Mouse (Mus musculus) liver, adult 2 months (tissue): ENCODE measurements around the gene Ppp1r13b. TPM values are rescaled to one million over a fixed set of nuclear protein-coding genes. Genes with fewer than 3 reads are reported as not detected.
"Not testable (repeated sequence)": the region's sequence is repeated elsewhere in the genome, so short reads cannot be mapped to it uniquely, and the experiment has no call there.

Source experiments
- DNase-seq: peaks from one replicate; pipeline ENCODE4 v3.0.0-alpha.2; 2011; ENCODE audit warnings: low read depth, low spot score; ENCODE audit errors: extremely low read depth
- H3K27ac ChIP-seq: fragments of 200-500 bp; replicated peaks from 2 replicates; pipeline ENCODE4 v1.5.1; 2012; ENCODE audit warnings: low read depth, mild to moderate bottlenecking, control low read depth, inconsistent platforms, low read length; ENCODE audit not compliant: insufficient read depth
- H3K27me3 ChIP-seq: fragments of 200-500 bp; 2 replicates; pipeline ENCODE4 v1.6.1; 2012; ENCODE audit warnings: mild to moderate bottlenecking, moderate library complexity, low read length, inconsistent platforms; ENCODE audit not compliant: control insufficient read depth, insufficient read depth
- H3K36me3 ChIP-seq: fragments of 200-500 bp; 2 replicates; pipeline ENCODE4 v1.6.1; 2012; ENCODE audit warnings: low read length, inconsistent platforms; ENCODE audit not compliant: control insufficient read depth, insufficient read depth
- H3K4me1 ChIP-seq: fragments of 200-500 bp; 2 replicates; pipeline ENCODE4 v1.6.1; 2011; ENCODE audit warnings: low read length; ENCODE audit not compliant: control insufficient read depth, insufficient read depth
- H3K4me3 ChIP-seq: fragments of 200-500 bp; 2 replicates; pipeline ENCODE4 v1.5.1; 2011; ENCODE audit warnings: low read depth, mild to moderate bottlenecking, control low read depth, low read length, moderate library complexity; ENCODE audit not compliant: insufficient read depth
- H3K79me2 ChIP-seq: fragments of 200-500 bp; 2 replicates; pipeline ENCODE4 v1.6.1; 2012; ENCODE audit warnings: inconsistent platforms, mild to moderate bottlenecking, low read length, moderate library complexity; ENCODE audit not compliant: control insufficient read depth, insufficient read depth
- H3K9ac ChIP-seq: fragments of 200-500 bp; 2 replicates; pipeline ENCODE4 v1.6.1; 2012; ENCODE audit warnings: low read depth, mild to moderate bottlenecking, control low read depth, inconsistent platforms, low read length
- CTCF ChIP-seq: fragments of 200-500 bp; IDR thresholded peaks from 2 replicates; pipeline ENCODE4 v1.5.1; 2011; ENCODE audit warnings: low read depth, low read length, control low read depth
- POLR2A ChIP-seq: fragments of 200-500 bp; IDR thresholded peaks from 2 replicates; pipeline ENCODE4 v1.6.1; 2011; ENCODE audit warnings: low read length, control low read depth; ENCODE audit not compliant: insufficient read depth; ENCODE audit errors: extremely low read depth
- WGBS: fragments of 180-500 bp; shearing (Covaris S2); methylation state at CpG from one replicate; pipeline ENCODE4 v1.1.7; 2018; 5-methylcytosine and 5-hydroxymethylcytosine counted together
- polyA plus RNA-seq: library from polyadenylated mRNA; depleted of rRNA; stranded (reverse); fragments of >200 nt; gene quantifications from 2 replicates; pipeline ENCODE4 v1.2.3, GENCODE M21; 2012; rRNA removed
- total RNA-seq: library from RNA; depleted of rRNA; stranded (reverse); fragments of >200 nt; gene quantifications from 2 replicates; pipeline ENCODE4 v1.2.3, GENCODE M21; 2014; rRNA removed

Ppp1r13b gene
- total RNA-seq (2.9 and 4.2 TPM in 2 replicates), polyA plus RNA-seq (4.5 and 5.4 TPM in 2 replicates)

GRCm38 (mm10) chr12:111907970-111908681 lies at the start of gene Ppp1r13b:
Gene Ppp1r13b (minus strand): TSS chr12:111908110.
- peaks cover 9% of the 10 kb centered on the region; the same call in 1 of the 2 replicates for H3K79me2 ChIP-seq
- no peaks in the 10 kb centered on the region for H3K36me3 ChIP-seq
- H3K27ac ChIP-seq: peak within 1 kb of the TSS; percentile 80
- TF ChIP-seq POLR2A (peak; percentile 72), CTCF (no peak)
- H3K4me3 ChIP-seq: peak within 1 kb of the TSS; percentile 85
- H3K27me3 ChIP-seq: no peaks in the 10 kb centered on the region
- H3K9ac ChIP-seq: peak within 1 kb of the TSS; percentile 91
- H3K4me1 ChIP-seq: peaks cover 14% of the 10 kb centered on the region
- peak; percentile 69 for DNase-seq
- 2% methylated on average over 80 of the region's 80 CpGs for WGBS

DNA sequence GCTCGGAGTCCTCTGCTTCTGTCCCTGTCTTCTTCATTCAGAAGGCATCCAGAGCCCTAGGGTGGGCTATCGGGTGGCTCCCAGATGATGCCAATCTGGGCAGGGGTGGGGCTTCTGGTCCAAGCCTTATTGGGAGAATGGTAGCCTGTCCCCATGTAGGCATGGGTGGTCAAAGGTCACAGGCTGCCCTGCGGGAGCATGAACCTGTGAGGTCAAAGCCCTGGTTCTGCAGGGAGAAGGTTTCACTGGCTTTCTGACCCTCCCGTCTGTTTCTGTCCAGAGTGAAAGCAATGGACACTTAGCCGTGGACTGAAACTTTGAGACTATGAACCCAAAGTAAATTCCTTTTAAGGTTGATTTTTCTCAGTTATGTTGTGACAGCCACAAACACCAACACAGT lies 48.3 kb upstream of the Ppp1r13b start:
- Histone ChIP-seq H3K27ac (peak overlapping the region; percentile 59), H3K36me3 (peaks cover 4% of the 10 kb centered on the region; the same call in 1 of the 2 replicates), H3K79me2 (no peaks in the 10 kb centered on the region), H3K27me3 (no peaks in the 10 kb centered on the region), H3K4me3 (no peak overlapping the region), H3K4me1 (peaks cover 13% of the 10 kb centered on the region), H3K9ac (no peak overlapping the region)
- WGBS: 29% methylated on average over 5 of the region's 5 CpGs
- DNase-seq: peak; percentile 86
- TF ChIP-seq POLR2A: no peak
- TF ChIP-seq CTCF: no peak

DNA sequence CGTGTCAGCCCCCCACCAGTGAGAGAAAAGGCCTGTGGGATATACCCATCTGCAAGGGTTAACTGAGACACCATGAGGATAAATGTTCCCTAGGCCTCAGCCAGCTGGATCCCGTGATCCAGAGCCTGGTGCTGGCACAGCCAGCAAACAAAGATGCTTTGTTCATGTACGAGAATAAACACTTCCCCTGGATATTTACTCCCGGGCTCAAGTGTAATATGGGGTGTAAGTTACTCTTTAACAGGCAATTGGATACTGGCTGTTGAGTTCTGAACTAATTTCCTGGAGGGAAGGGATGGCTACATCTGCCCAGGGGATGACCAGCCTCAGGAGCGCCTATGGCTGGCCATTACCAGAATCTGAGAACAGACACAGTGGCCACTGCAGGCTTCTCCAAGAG lies 43.8 kb upstream of the Ppp1r13b start:
- TF ChIP-seq CTCF (no peak), POLR2A (no peak)
- 33% methylated on average over 5 of the region's 5 CpGs for WGBS
- peak; percentile 77 for DNase-seq

DNA sequence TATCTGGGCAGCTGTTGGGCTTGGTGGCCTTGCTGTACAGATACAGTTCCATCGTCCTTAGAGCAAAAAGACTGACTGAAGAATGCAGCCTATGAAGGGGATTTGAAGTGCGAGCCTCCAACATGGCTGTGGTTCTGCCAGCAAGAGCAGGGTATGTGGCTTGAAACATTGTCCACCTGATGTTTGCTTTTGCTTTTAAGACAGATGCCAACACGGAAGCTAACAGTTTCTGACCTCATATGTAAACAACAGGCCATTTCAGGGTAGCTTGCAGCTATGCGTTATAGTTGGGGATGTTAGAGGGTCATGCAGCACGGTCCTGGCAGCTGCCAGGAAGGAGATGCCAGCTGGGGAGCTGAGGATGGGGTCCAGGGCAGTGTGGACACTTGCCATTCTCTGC lies 42.6 kb upstream of the Ppp1r13b start:
- no peak for TF ChIP-seq POLR2A
- no peak for TF ChIP-seq CTCF
- H3K36me3 ChIP-seq: no peaks in the 10 kb centered on the region
- no peaks in the 10 kb centered on the region for H3K27me3 ChIP-seq
- H3K9ac ChIP-seq: no peak overlapping the region
- H3K4me1 ChIP-seq: peaks cover 16% of the 10 kb centered on the region
- peak; percentile 75 for DNase-seq
- 23% methylated on average over 5 of the region's 5 CpGs for WGBS
- H3K79me2 ChIP-seq: no peaks in the 10 kb centered on the region
- no peak overlapping the region for H3K27ac ChIP-seq
- H3K4me3 ChIP-seq: no peak overlapping the region

More for the DNA sequence above, 43.8 kb upstream of the Ppp1r13b start:
- H3K4me3 ChIP-seq: no peak overlapping the region
- no peaks in the 10 kb centered on the region for H3K79me2 ChIP-seq
- peak overlapping the region; percentile 5; the same call in 1 of the 2 replicates for H3K27ac ChIP-seq
- no peaks in the 10 kb centered on the region for H3K36me3 ChIP-seq
- peaks cover 18% of the 10 kb centered on the region for H3K4me1 ChIP-seq
- no peak overlapping the region for H3K9ac ChIP-seq
- no peaks in the 10 kb centered on the region for H3K27me3 ChIP-seq

- no peaks in the 10 kb centered on the region for H3K79me2 ChIP-seq
- peaks cover 25% of the 10 kb centered on the region for H3K4me1 ChIP-seq
- TF ChIP-seq POLR2A: no peak
- TF ChIP-seq CTCF: peak; percentile 87
- H3K4me3 ChIP-seq: no peak overlapping the region
- H3K9ac ChIP-seq: no peak overlapping the region
- peak overlapping the region; percentile 31 for H3K27ac ChIP-seq
- H3K36me3 ChIP-seq: no peaks in the 10 kb centered on the region
- peak; percentile 71 for DNase-seq
- WGBS: 30% methylated on average over 2 of the region's 2 CpGs
- H3K27me3 ChIP-seq: no peaks in the 10 kb centered on the region
These were observed 38.8 kb upstream of the Ppp1r13b start for GRCm38 (mm10) chr12:111946716-111947115.

DNA sequence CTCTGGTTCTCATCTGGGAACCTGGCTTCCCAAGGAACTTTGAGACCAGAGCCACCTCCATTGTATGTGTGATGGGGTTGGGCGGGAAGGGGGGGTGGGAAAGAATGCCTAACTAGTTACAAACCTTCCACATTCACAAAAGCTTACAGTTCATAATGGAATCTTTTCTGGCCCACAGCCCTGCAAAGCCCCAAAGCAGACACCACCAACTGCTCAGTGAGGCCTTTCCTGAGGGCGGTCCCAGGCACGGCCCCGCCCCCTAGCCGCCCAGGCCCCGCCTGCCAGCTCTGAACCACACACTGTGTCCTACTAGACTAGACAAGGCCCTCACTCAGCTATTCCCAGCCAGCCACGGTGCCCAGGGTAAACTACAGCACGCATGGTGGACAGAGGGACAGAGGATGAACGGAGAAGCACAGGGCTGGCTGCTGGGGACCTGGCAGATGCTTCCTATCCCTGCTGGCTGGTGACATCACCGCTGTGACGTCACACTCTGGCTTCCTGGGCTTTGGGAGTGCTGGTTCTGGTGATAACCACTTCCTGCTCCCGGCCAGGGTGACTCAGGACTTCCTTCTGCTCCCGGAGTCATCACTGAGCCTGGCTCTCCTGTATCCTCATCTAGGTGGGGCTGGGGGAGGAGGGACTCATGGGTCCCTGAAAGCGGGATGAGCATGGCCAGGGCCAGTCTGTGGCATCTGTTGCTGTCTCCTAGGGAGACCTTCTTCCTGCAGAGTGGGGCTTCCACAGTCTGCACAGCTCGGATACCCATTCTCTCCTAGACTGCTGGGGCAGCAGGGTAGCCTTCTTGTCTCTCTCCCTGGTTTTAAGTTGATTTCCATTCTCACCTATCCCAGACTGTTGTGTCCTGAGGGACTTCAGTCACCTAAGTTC lies 38.1 kb upstream of the Ppp1r13b start:
- H3K9ac ChIP-seq, DNase-seq, H3K27me3 ChIP-seq, H3K4me3 ChIP-seq, H3K36me3 ChIP-seq, H3K79me2 ChIP-seq: not testable (repeated sequence)
- Histone ChIP-seq H3K27ac (peak overlapping the region; percentile 31), H3K4me1 (peaks cover 21% of the 10 kb centered on the region)
- WGBS: 65% methylated on average over 13 of the region's 15 CpGs
